Mouse (Mus musculus): ENCODE measurements around the gene A4galt.

A4galt gene

DNA sequence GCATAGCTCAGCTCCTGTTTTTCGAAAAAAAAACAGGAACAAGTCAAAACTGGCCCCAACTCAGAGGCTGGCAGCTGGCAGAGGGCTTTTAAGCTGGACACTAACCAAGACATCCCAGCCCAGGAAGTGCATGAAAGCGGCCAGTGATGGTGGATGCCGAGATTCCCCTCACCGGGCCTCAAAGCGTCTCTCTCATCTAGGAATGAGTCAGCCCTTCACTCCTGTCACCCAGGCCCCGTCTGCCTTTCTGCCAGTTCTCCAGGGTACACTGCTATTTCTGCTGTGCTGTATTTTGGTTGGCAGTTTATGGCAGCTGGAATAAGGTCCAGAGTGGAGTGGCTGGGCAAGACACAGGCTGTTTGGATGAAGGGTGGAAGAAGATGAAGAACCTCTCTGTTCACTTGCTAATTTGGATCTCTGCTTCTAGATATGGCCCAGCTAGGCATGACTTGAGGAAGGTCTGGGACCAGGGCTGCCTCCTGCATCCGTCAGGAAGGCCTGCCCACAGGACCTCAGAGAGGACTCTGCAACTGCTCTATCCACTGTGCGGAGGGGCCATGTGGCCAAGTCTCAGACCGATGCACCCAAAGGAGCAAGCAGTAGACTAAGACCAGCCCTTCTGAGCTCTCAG is 27.3 kb downstream of the A4galt start:
- DNase-seq, result no peak

DNA sequence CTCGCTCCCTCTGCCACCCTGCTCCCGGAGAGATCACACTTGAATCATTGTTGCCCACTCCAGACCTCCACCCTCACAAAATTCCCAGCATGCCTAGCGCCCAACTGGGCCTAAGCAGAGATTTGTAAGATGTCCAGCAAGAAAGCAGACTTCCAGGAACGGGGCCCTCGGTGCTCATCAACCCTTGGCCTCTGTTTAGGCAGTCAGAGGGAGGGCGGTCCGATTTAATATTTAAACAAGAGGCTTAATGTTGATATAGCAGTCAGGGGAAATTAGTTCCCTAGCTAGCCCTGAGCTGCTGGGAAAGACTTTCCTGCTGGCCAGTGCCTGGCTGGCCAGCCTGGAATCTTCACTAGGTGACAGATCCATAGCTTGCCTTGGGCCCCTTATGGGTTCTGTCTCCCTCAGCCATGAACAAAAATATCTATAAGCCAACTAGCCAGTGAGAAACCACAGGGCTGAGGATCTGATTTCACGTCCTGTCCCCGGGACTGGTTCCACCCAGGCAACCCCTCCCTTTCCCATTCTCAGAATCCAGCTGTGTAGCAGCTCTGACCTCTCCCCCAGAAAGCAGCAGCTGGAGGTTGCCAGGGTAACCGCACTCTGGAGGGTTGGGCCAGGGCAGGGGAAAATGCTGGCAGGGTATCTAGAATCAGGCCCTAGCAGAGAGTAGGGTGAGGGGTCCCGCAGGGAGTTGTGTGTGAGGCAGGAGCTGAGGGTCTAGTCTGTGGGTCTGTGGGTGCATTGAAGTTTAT is 28.2 kb downstream of the A4galt start:
- peak in 1 of 2 experiments; percentile 5 for DNase-seq

DNA sequence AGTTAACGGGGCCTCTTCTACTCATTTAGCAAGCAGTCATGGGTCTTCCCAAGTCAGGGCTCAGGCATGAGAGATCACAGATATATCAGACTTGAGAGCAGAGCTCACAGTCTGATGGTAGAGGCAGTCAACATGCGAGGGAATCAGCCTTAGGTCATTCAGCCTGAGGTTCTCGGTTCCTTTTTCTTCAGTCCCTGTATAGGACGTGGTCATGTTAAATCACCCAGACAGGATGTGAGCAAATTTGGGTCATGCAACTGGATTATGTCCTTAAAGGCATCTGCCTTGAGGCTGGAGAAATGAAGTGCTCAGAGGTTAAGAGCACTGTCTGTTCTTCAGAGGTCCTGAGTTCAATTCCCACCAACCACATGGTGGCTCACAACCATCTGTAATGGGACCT is 29.9 kb downstream of the A4galt start:
- DNase-seq, result no peak

DNA sequence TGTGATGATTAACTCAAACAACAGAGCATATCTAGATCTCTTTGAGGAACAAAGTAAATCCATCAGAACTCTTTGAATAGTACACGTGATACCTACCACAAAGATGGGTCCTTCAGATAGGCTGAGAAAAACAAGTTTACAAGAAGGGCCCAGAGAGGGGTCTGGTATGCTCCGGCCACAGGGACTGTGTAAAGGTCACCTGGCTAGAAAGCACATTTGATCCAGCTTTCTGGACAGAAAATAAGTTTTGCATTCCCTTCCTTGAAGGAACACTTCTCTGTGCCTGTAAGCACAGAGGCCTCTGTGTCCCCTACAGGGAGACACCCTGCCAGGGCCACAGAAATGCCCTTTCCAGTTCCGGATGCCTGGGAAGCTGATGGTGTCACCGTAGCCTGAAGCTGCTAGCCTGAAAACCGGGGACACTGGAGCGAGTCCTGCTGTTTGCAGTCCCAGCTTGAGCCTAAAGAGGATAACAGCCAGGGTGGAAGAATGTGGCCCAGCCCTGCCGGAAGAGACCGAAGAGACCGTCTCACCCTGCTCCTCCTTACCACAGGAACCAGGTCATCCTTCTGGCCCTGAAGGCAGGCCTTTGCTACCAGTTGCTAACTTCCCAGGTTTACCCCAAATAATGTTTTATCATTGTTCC is 31.1 kb downstream of the A4galt start:
- DNase-seq, result no peak

DNA sequence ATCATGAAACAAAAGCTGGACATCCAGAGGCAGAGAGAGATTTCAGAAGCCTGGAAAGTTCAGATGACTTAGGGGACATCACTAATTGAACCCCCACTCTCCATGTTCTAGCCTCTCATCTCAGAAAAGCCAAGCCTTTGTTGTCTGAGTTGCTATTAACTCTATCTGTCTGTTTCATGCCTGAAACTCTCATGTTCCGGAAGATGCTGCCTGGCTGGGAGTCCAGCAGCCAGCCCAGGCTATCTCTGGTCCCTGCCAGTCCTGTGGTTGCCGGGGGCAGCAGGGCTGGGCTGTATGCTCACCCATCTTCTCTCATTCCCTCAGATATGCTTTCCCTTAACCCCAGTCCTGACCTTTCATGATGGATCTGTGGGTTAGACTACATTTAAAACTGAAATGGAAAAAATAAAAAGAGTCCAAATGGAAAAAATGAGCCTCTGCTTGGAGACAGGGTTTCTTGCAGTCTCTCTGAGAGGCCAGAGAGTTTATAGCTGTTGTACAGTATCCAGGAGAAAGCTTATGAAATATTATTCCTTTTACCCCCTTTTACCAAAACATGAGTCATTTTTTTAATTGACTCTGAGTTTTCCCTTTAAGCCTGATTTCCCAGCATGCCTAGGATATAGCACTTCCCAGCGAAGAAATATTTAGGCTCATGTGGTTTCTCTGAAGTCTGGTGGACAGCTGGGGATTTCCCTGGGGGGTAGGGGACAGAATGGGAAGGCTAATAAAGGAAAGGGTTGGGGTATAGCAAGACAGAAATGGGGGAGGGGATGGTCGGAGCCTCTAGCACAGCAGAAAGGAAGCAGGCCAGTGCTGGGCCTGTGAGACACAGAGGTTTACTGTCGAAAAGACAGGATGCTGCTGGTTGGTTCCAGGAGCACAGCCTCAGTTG is 36.0 kb downstream of the A4galt start:
- DNase-seq, result no peak

DNA sequence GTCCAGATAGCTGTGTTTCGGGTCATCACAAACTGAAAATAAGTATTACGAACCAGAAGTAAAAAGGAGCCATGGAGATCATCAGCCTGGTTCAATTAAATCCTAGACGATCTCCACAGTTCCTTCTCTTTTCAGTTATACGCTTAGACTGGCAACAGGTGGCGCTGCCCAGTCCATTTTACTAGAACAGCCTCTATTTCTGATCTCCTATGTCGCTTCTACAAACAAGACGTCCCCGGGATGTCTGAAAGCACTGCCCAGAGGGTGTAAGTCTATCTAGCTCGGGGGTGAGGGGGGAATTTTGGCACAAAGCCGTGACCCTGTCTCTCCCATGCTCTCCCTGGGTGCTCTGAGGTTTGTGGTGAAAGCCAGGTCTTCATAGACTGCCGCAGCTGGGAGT is 41.3 kb downstream of the A4galt start:
- peak; percentile 14 to 27 for DNase-seq

DNA sequence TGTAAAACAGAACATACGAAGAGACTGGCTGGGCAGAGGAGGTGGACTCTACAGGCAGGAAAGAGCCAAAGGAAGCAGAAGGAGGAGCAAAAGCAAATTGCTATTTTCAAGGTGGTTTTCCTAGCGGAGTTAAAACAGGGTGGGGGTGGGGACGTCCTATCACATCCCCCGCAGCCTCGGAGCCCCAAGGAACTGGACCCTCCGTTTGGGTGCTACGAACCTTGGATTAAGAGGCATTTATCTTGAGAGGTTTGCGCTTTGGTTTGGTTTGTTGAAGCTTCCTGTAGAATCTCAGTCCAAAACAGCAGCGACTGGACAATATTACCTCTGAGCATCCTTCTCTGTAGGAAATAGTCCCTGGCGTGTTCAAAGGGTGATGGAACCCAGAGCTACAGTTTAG is 41.9 kb downstream of the A4galt start:
- DNase-seq, result no peak

DNA sequence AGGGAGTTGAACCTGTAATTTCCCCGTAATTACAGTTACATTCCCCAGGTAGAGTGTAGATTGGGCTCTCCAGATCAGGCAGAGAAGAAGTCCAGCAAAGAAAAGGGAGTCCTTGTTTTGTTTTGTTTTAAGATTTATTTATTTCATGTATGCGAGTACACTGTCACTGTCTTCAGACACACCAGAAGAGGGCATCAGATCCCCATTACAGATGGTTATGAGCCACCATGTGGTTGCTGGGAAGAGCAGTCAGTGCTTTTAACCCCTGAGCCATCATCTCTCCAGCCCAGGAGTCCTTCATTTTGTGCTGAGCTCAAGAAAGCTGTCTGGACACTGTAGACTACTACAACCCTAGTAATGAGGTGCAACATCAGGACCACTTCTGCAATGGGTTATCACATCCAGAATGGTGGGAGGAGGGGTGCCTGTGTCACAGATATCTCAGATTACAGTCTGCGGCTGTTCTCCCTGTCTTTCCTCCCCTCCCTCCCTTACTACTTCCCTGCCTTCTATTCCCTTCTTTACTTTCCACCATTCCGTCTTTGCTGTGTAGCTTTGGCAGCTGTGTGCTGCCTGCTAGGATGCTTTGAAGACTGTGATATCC is 42.4 kb downstream of the A4galt start:
- DNase-seq, result no peak

DNA sequence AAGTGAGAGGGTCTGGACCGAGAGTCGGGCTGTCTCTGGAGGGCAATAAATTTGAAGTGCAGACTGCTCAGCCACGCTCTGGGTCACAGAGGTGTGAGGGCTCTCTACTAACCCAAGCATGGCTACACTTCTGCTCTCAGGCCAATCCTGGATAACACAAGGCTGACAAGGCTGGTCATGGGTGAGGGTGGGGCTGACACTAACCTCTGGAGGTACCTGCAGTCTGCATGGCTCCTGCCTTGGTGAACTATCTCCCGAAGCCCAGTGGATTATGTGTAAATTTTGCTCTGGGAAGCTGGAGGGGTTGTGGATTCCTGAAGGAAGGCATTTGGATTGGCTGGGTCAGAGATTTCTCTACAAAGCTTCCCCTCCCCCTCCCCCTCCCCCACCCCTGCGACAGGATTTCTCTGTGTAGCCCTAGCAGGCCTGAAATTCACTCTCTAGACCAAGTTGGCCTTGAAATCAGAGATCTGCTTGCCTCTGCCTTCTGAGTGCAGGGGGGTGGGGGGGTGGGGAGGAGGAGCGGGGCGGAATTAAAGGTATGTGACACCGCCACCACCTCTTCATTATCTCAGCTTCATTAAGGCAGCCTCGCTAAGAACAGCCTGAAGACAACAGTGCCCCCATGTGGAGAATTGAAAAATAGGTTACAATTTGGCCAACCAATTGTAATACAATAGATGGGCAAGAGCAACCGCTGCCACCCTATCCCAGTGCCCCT is 46.7 kb downstream of the A4galt start:
- peak; percentile 9 to 17 for DNase-seq

DNA sequence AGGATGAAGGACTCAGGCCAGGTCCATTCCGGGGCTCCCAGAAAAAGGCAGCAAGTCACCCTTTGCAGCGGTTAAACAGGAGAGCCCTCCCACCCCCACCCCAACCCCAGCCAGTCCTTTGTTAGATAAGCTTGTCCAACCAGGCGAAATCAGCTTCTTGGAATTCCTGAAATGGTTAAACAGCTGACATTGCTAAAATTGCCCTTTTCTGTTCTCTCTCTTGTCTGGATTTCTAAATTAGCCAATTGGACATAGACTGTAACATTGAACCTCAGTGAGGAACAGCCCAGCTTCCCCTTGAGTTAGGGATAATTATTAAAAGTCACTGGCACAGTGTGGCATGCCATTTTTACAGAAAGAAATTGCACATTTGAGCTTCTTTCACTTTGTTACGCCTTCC is 49.2 kb downstream of the A4galt start:
- no peak for DNase-seq

DNA sequence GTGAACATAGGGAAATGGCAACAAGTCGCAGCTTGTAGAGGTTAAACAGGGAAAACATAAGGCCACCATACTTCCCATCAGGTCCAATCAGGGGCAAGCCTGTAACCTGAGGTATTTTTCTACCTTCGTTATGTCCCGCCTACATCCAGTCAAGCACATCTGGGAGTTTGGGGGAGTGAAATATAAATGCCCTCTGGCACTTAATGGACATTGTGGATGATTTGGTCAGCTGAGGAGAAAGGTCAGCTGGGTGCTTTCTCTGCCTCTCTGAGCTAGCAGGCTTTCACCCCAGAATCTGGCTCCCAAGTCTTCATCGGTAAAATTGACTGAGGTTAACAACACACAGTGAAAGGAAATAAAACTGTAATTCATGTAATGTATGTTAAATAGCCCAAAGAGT is 58.2 kb downstream of the A4galt start:
- no peak for DNase-seq

DNA sequence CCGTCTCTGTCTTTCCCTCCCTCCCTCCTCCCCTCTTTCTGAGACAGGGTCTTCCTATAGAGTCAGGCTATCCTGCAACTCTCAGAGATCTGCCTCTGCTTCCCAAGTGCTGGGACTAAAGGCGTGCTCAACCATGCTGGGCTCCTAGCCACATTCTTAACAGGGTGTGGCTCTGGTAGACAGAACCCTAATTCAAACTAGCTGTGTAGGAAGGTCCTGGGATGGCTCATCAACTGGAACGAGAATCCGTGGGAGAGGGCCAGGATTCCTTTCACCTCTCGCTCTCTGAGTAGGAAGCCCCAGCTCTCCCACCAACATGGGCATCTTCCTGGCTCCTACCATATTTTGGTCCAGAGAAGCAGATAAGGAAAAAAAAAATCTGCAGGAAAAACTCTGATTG is 69.2 kb downstream of the A4galt start:
- no peak for DNase-seq

DNA sequence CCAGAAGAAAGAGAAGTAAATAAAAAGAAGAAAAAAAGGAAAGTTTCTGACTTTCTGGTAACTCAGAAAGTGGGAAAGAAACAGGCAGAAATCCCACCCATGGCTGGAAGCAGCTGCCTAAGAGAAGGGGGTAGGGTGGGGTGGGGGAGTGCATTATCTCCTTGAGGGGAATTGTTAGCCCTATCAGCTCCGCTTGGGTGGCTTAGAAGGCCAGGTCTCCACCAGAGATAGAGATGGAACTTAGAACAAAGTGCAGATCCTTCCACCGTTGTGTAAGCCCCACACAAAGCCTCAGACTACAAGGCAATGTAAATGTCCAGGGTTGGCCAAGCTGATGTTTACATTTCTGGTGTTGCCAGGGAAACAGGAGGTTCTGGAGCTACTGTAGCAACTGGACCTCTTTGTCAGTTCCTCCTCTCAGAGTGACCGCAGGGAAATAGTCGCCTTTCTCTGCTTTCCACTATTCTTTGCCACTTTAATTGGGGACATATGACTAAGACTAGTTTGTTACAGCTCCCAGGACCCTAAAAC is 69.7 kb downstream of the A4galt start:
- no peak for DNase-seq

DNA sequence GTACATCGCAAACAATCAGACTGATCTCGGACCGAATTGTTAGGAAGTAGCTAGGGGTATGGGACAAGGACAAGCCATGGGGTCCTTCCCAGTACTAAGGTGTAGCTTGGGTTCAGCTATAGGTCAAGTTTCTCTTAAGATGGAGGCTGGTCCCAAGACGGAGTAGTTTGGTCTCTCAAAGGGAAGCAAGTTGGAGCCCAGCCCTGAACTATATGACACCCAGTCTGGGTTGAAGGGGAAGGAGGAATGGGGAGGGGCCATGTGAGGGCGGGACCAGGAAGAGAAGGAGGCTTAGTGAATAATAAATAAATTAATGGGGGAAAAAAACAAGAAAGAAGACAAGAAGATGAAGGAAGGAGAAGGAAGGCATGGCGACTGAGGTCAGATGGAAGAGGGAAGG is 71.6 kb downstream of the A4galt start:
- no peak for DNase-seq
